Mouse (Mus musculus) splenic B cell, adult 2 months (primary cell): ENCODE measurements around the gene Rnf103.
A peak's percentile ranks its signal among the peaks of the same experiment; 100 is the strongest.
"Not testable (repeated sequence)": the region's sequence is repeated elsewhere in the genome, so short reads cannot be mapped to it uniquely, and the experiment has no call there.

Source experiments
- DNase-seq: peaks from one replicate; pipeline ENCODE4 v3.0.0-alpha.2; 2011; ENCODE audit warnings: low read depth, low spot score
- H3K27me3 ChIP-seq: 2 replicates; pipeline ENCODE4 v1.6.1; 2012; ENCODE audit warnings: mild to moderate bottlenecking, low read length, moderate library complexity, mixed read lengths; ENCODE audit not compliant: control insufficient read depth, poor library complexity, insufficient read depth, severe bottlenecking
- H3K36me3 ChIP-seq: 2 replicates; pipeline ENCODE4 v1.6.1; 2012; ENCODE audit warnings: mild to moderate bottlenecking, low read length, moderate library complexity, mixed read lengths; ENCODE audit not compliant: control insufficient read depth, poor library complexity, insufficient read depth, severe bottlenecking

The Rnf103 gene

DNA sequence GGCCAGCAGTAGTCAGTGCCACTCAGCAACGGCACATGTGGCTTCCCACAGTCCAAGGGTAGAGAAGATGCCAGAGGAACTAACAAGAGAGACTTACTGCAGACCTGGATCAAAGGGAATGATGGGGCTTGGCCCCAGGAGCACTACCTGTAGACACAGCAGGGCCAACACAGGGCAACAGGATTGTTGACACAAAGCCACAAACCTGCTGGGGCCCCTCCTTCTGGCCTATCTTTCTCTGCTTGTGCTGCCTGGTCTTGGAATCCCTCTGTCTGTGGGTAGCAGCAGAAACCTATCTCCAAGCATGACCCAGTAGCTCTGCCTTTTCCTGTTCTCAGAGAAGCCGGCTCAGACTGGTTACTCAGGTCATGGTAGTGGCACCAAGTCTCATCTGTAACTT lies 14.1 kb upstream of the Rnf103 start:
- H3K36me3 ChIP-seq, DNase-seq, H3K27me3 ChIP-seq: not testable (repeated sequence)

GRCm38 (mm10) chr6:71480136-71480535 lies 13.6 kb upstream of the Rnf103 start:
- no peaks in the 10 kb centered on the region for H3K27me3 ChIP-seq
- no peak for DNase-seq
- H3K36me3 ChIP-seq: no peaks in the 10 kb centered on the region

DNA sequence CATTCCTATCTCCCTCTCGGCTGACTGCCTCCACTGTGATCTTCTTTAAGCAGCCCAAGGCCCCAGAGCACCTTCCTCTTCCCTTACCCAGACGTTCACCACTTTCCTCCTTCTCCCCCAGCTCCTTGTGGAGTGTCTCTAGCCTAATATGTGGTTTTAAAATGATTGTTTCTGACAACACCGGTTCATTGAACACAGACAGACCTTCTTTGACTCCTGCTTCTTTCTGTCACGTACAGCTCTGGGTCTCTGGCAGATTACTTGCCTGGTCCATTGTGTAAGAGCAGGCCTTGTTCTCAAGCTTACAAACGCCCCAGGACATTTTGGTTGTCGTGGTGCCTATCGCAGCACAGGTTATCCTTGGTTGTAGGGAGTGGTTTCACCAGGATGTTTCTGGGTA lies 12.6 kb upstream of the Rnf103 start:
- DNase-seq: no peak
- Histone ChIP-seq H3K36me3 (no peaks in the 10 kb centered on the region), H3K27me3 (no peaks in the 10 kb centered on the region)

DNA sequence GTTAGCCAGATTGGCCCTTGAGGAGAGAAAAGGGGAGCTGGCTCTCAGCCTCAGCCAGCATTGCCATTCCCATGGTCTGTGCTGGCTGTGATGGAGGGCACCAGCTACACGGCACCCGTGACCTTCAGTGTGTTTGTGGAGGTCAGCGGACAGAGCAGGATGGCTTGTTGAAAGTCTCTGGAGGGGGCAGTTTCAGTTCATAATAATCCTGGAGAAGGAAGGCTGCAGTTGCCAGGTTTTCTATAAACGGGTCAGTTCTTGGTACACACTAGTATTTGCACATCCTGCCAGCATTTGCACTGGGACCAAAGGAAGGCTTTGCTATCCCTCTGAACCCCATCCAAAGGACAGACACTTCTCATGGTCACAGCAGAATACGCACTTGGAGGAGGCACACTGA lies 8.4 kb upstream of the Rnf103 start:
- no peaks in the 10 kb centered on the region for H3K27me3 ChIP-seq
- no peak for DNase-seq
- H3K36me3 ChIP-seq: no peaks in the 10 kb centered on the region

DNA sequence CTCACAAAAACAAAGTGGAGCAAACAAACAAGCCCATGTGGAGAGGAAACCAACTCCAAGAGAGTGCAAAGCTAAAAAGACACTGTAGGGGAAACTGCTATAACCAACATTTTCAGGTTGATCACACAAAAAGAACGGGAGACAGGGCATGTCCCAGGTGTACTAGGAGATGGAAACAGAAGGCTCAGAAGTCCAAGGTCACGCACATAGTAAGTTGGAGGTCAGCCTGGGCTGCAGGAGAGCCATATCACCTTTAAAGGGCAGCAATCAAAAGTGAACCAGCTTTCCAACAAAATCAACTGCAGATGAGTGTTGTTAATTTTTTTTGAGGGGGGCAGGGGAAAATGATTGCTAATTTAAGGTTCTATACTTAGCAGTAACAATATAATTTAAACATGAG lies 7.5 kb upstream of the Rnf103 start:
- Histone ChIP-seq H3K36me3 (no peaks in the 10 kb centered on the region), H3K27me3 (no peaks in the 10 kb centered on the region)
- DNase-seq: no peak

DNA sequence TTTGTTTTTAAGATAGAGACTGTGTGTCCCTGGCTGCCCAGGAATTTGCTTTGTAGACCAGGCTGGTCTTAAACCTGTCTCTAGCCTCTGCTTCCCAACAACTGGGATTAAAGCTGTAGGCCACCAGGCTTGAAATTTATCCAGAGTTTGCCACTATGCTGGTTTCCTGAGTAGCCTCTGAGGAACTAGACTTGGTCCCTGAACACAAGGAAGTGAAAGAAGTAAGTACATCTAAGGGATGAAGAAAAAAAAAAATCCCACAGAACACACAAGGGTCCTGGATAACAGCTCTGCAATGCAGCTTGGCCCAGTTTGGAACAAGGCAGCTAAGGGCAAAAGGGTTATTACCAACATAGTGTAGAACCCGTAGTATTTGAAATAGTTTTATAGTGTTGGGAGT lies 6.8 kb upstream of the Rnf103 start:
- DNase-seq: no peak
- H3K36me3 ChIP-seq: no peaks in the 10 kb centered on the region
- H3K27me3 ChIP-seq: no peaks in the 10 kb centered on the region

- H3K36me3 ChIP-seq: no peaks in the 10 kb centered on the region
- no peak for DNase-seq
- H3K27me3 ChIP-seq: no peaks in the 10 kb centered on the region
Measured at GRCm38 (mm10) chr6:71487966-71488365, 5.7 kb upstream of the Rnf103 start.

DNA sequence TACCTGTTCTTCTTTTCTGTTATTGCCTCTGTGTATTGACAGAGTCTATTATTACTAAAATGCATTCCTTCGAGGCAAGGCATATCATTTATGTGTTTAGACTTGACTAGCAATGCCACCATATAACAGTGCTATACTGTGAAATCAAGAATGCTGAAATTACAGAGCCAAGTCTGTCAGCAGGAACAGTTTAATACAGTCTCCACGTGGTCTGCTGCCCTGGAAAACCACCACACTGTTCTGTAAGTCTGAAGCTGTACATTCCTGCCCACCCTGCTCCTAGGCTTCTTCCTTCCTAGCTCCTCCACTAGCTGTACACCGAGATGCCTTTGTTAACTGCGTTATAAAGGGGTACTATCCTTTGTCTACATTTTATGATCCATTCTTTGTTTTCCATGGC lies 1.6 kb upstream of the Rnf103 start:
- Histone ChIP-seq H3K27me3 (no peaks in the 10 kb centered on the region), H3K36me3 (no peaks in the 10 kb centered on the region)
- no peak for DNase-seq

- Histone ChIP-seq H3K27me3 (no peaks in the 10 kb centered on the region), H3K36me3 (peaks cover 1% of the 10 kb centered on the region; the same call in 1 of the 2 replicates)
- DNase-seq: no peak
Measured at GRCm38 (mm10) chr6:71492756-71493674, 679 bp upstream of the Rnf103 start.

- DNase-seq: peak; percentile 46
- no peaks in the 10 kb centered on the region for H3K27me3 ChIP-seq
- H3K36me3 ChIP-seq: peaks cover 3% of the 10 kb centered on the region; the same call in 1 of the 2 replicates
Measured at GRCm38 (mm10) chr6:71494341-71495020, 787 bp downstream of the Rnf103 start.

GRCm38 (mm10) chr6:71500575-71500974 lies 6.9 kb downstream of the Rnf103 start:
- H3K27me3 ChIP-seq: no peaks in the 10 kb centered on the region
- no peak for DNase-seq
- peaks cover 5% of the 10 kb centered on the region for H3K36me3 ChIP-seq

GRCm38 (mm10) chr6:71503001-71503400 lies 9.3 kb downstream of the Rnf103 start:
- H3K27me3 ChIP-seq: no peaks in the 10 kb centered on the region
- no peak for DNase-seq
- H3K36me3 ChIP-seq: peaks cover 10% of the 10 kb centered on the region

DNA sequence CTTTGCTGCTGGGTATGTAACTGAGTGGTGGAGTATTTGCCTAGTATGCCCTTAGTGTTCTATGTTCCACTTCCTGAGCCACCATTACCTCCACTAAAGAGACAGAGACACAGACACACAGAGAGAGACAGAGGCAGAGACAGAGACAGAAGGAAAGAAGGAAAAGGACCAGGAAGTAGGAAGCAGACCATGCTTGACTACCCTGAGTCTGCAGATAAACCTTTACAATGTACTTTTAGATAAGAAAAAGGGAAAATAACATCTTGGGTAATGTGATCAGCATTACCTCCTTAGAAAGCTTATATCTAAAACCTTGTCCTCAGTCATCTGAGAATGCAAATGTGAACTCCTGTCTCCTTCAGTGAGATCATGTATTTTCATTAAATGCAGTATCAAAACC lies 10.0 kb downstream of the Rnf103 start:
- peaks cover 11% of the 10 kb centered on the region for H3K36me3 ChIP-seq
- H3K27me3 ChIP-seq: no peaks in the 10 kb centered on the region
- DNase-seq: no peak

- H3K36me3 ChIP-seq: peaks cover 11% of the 10 kb centered on the region
- no peak for DNase-seq
- no peaks in the 10 kb centered on the region for H3K27me3 ChIP-seq
Measured at GRCm38 (mm10) chr6:71504091-71504490, 10.4 kb downstream of the Rnf103 start.

DNA sequence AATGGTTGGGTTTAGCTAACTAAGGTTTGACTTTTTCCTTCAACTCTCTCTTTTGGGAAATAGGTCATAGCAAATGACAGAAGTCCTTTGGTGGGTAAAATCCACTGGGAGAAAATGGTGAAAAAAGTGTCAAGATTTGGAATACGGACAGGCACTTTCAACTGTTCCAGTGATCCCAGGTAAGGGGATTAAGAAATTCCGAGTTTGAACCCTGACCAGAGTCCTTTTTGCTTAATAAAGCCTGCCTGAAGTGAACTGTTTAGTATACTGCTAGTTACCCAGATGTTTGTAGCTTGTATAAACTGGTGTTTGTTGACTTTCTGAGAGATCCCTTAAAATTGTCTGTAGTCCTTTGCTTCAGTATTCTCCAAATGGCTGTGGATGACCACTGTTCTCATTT lies 12.0 kb downstream of the Rnf103 start:
- Histone ChIP-seq H3K27me3 (no peaks in the 10 kb centered on the region), H3K36me3 (peaks cover 10% of the 10 kb centered on the region)
- no peak for DNase-seq
